Mouse (Mus musculus): ENCODE data around the gene Akr1c18. TPM values are rescaled to one million over a fixed set of nuclear protein-coding genes. Genes with fewer than 3 reads are reported as not detected.

Gene Akr1c18
- total RNA-seq, 2 experiments from 2014 or later = 0.58 TPM; not detected in 1

DNA sequence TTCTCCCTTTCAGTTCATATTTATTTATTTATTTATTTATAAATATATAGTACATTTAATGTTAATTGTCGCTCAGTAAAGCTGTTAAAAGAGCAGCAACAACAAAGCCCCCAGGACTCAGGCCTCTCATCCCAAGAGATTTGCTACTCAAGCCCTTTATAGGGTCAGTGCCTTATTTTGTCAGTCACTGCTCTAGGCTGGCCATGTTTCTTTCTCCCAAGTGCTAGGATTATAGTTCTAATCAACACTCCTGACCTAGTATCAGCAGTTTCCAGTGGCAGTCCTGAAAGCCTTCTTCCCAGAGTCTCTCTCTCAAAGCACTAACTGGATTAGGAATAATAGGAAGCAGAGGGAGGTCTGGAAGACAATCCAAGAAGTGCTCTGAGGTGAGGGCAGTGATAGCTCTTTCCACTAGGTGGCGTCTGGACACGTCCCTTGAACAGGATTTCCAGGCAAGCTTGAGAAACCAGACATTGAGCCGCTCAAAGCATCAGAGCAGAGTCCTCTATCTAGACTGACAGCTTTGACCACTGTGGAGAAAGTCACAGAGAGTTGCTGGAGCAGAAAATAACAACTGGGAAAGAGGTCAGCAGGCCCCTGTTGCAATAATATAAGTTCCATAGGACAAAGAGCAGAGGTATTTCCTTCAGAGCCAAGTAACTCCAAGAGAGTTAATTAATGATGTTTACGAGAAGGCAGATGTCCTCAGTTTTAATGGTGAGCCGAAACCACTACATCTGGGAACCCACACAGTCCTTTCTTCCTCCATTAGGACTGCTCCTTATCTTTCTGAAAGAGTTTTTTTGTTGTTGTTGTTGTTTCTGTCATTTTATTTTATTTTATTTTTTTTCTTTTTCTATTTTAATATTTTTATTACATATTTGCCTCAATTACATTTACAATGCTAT is 39.9 kb downstream of the Akr1c18 start:
- intact Hi-C loops (cut with DNase I) = no loop called here
- peak; percentile 58 for DNase-seq

DNA sequence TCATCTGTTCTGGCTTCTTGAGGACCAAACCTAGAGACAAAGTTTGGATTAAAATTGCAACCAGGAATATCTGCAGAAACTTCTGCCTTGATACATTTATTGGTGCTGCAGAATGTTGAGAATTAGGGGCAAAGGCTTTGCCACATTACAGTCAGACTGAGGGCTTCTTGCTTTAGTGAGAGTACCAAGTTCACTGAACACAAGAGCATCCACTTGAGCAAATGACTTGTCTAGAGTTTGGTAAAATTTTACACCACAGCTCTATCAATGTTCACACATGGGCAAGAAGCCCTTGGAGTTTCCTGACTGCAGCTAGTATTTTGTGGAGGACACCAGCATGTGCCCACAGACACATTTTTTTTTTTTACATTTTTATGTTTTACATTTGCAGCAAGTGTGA is 47.7 kb downstream of the Akr1c18 start:
- no peak for DNase-seq
- intact Hi-C loops (cut with DNase I) = no loop called here

DNA sequence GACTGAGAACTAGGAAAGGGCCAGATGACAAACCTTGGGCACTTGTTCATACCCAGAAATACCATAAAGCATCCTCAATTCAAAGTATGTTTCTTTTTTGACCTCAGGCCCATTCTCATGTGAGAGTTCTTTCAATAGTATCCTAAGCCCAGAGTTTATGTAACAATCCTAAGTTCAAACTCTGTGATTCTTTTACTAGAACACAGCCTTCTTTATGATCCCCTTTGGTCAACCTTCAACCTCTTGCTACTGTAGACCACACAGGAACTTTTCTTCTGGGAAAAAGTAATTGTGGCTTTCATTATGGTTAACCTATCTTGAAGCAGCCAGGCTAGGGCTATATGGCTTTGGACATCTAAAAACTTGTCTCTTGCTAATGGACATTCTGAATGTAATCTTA is 48.8 kb downstream of the Akr1c18 start:
- intact Hi-C loops (cut with DNase I) = no loop called here
- DNase-seq = no peak

Other genes with a start within 250 kb of the Akr1c18 start
- gene Net1, start 232.4 kb downstream of the Akr1c18 start, total RNA-seq (2021) = 10 to 100 TPM; 21.1 to 21.4 TPM
- gene Tubal3, start 232.4 kb downstream of the Akr1c18 start, total RNA-seq (2021) = not detected
- under 1 TPM in 1 of 2 experiments, not detected in 1; 0.24 TPM for gene Ucn3, start 205.3 kb downstream of the Akr1c18 start, total RNA-seq (2021)
- under 1 TPM; 0.68 TPM for gene Akr1c14, start 101.6 kb downstream of the Akr1c18 start, total RNA-seq (2021)
- 1 to 10 TPM in 1 of 2 experiments, under 1 TPM in 1; 0.52 to 1.1 TPM for gene Akr1c13, start 40.5 kb upstream of the Akr1c18 start, total RNA-seq (2021)
- gene Akr1c19, start 78.0 kb upstream of the Akr1c18 start, total RNA-seq (2021) = 1 to 10 TPM; 7.6 to 8.6 TPM
- gene Akr1c12, start 128.8 kb upstream of the Akr1c18 start, total RNA-seq (2021) = not detected

Data from left cerebral cortex, postnatal 4 days (tissue).